In genomic region chr13:41327546-41327945, GRCm38 (mm10) we compare ENCODE assay signal across 16 mouse cellular contexts. TPM values are rescaled to one million over a fixed set of nuclear protein-coding genes. Genes with fewer than 3 reads are reported as not detected.
DNase-seq lines count a peak whose midpoint lies in the region; ATAC-seq and TF ChIP-seq lines count a peak whose summit lies in the region.
"Had no signal": no experiment of that assay in that cellular context is flagged by ENCODE, and none has a peak within 500 bp of the region (broad histone marks: within the 10 kb centered on the region; RNA-seq: fewer than 3 reads in every experiment).

No protein-coding gene starts in this region.

- no peak overlapping the region for H3K4me3 ChIP-seq in liver, embryonic 11.5 days (ENCODE audit: low read depth, low read length)
- H3K4me3 ChIP-seq: gastrocnemius, adult 2 months; liver, embryonic 13.5 days; midbrain, embryonic 13.5 days had no signal

- DNase-seq in kidney, postnatal 14 days, result peak; percentile 27
- no peak for DNase-seq in kidney, adult 18-20 months
- peak; percentile 30 to 39 for DNase-seq in B cell, adult 2 months
- peak; percentile 71 for DNase-seq in brain, embryonic 14.5 days (ENCODE audit: low read depth)
- DNase-seq in naive thymus-derived CD4-positive, alpha-beta T cell, adult 2 months (ENCODE audit: low read depth), result peak; percentile 16
- DNase-seq in liver, embryonic 11.5 days (ENCODE audit: low spot score), result no peak
- DNase-seq in kidney, adult 9 months, result no peak
- DNase-seq: adrenal gland, postnatal 14 days; cerebellum, adult 9-11 months; gastrocnemius, adult 2 months; heart, postnatal 14 days; liver, embryonic 13.5 days; lung, postnatal 14 days; thymus, adult 18-20 months had no signal

- H3K9me3 ChIP-seq in liver, embryonic 11.5 days (ENCODE audit: control insufficient read depth, low read length), result no peaks in the 10 kb centered on the region
- H3K9me3 ChIP-seq: liver, embryonic 13.5 days; midbrain, embryonic 13.5 days had no signal

- no peak for TF ChIP-seq POLR2A in brain, embryonic 14.5 days (IDR thresholded peaks at IDR 0.05; ENCODE audit: borderline replicate concordance, extremely low read depth, insufficient read depth, insufficient read length, poor library complexity, severe bottlenecking)

- H3K4me1 ChIP-seq in liver, embryonic 11.5 days (replicated peaks; ENCODE audit: control insufficient read depth, insufficient read depth, low read length), result no peaks in the 10 kb centered on the region
- H3K4me1 ChIP-seq: liver, embryonic 13.5 days had no signal

- no peak overlapping the region for H3K27ac ChIP-seq in liver, embryonic 11.5 days (ENCODE audit: low read depth, low read length)
- H3K27ac ChIP-seq: gastrocnemius, adult 2 months; liver, embryonic 13.5 days; midbrain, embryonic 13.5 days had no signal

- no peak overlapping the region for H3K9ac ChIP-seq in liver, embryonic 11.5 days (ENCODE audit: low read depth, low read length)
- H3K9ac ChIP-seq: liver, embryonic 13.5 days; midbrain, embryonic 13.5 days had no signal

- WGBS in liver, embryonic 11.5 days, result 62% methylated on average over 7 of the region's 7 CpGs

- no peaks in the 10 kb centered on the region for H3K36me3 ChIP-seq in liver, embryonic 11.5 days (ENCODE audit: control insufficient read depth, insufficient read depth, low read length)
- H3K36me3 ChIP-seq: liver, embryonic 13.5 days; midbrain, embryonic 13.5 days had no signal

- no peak for ATAC-seq in liver, embryonic 11.5 days (replicated peaks; ENCODE audit: low FRiP score)
- ATAC-seq: midbrain, embryonic 13.5 days had no signal

- no peaks in the 10 kb centered on the region for H3K27me3 ChIP-seq in liver, embryonic 11.5 days (replicated peaks; ENCODE audit: control insufficient read depth, insufficient read depth, low read length)
- H3K27me3 ChIP-seq: liver, embryonic 13.5 days; midbrain, embryonic 13.5 days had no signal

- H3K4me2 ChIP-seq in liver, embryonic 11.5 days, result no peak overlapping the region
- H3K4me2 ChIP-seq: liver, embryonic 13.5 days; midbrain, embryonic 13.5 days had no signal

- no peak for TF ChIP-seq CTCF in brain, embryonic 14.5 days (IDR thresholded peaks at IDR 0.05; ENCODE audit: borderline replicate concordance, extremely low read depth, insufficient read depth, insufficient read length)

RNA-seq across cellular contexts. Expression of gene Gm17364, which starts 53.8 kb away (rescaled TPM):
- not detected in 2 replicates for polyA plus RNA-seq in brain, embryonic 14.5 days (2012; rRNA removed)
- polyA plus RNA-seq in liver, embryonic 11.5 days (2014; fragmentation: Nextera tagmentation; extraction: Ambion mirVana), result not detected in 2 replicates
- polyA plus RNA-seq: intestine, embryonic 14.5 days; liver, embryonic 13.5 days; midbrain, embryonic 13.5 days had no signal

Comparison
In these comparisons a context has a peak if more than half of its experiments do, and no peak if none do; other contexts are left out.
1. DNase-seq: peak in kidney, postnatal 14 days (single experiment), B cell, adult 2 months (2 of 2), brain, embryonic 14.5 days (single experiment) and naive thymus-derived CD4-positive, alpha-beta T cell, adult 2 months (single experiment); none in kidney, adult 18-20 months (single experiment), liver, embryonic 11.5 days (single experiment) and kidney, adult 9 months (single experiment).